Mouse (Mus musculus): ENCODE measurements at regions not wholly inside any gene's neighbourhood (a gene's known extent, or its start where the extent isn't known, plus 50 kb on each side); places are given as distances from the start of the nearest gene placed in this dataset.

- intact Hi-C loops (cut with DNase I), result no loop called here
- no peak for DNase-seq
Observed at GRCm38 (mm10) chr11:48178174-48178573, 189.4 kb upstream of the Sgcd start.

- intact Hi-C loops (cut with DNase I), result no loop called here
- no peak for DNase-seq
Observed at GRCm38 (mm10) chr11:48176451-48176850, 187.7 kb upstream of the Sgcd start.

GRCm38 (mm10) chr11:48152219-48152618 is 163.4 kb upstream of the Sgcd start:
- intact Hi-C loops (cut with DNase I), result no loop called here
- DNase-seq, result no peak

- intact Hi-C loops (cut with DNase I), result no loop called here
- DNase-seq, result no peak
Observed at GRCm38 (mm10) chr11:48133335-48133734, 144.6 kb upstream of the Sgcd start.

- no peak for DNase-seq
- intact Hi-C loops (cut with DNase I), result no loop called here
Observed at GRCm38 (mm10) chr11:48098063-48098462, 109.3 kb upstream of the Sgcd start.

- DNase-seq, result no peak
- intact Hi-C loops (cut with DNase I), result no loop called here
Observed at GRCm38 (mm10) chr11:48097455-48097854, 108.7 kb upstream of the Sgcd start.

- DNase-seq, result no peak
- intact Hi-C loops (cut with DNase I), result no loop called here
Observed at GRCm38 (mm10) chr11:48067072-48067471, 78.3 kb upstream of the Sgcd start.

- intact Hi-C loops (cut with DNase I), result no loop called here
- DNase-seq, result no peak
Observed at GRCm38 (mm10) chr11:48063719-48064118, 75.0 kb upstream of the Sgcd start.

- no peak for DNase-seq
Observed at GRCm38 (mm10) chr11:48061501-48061900, 72.7 kb upstream of the Sgcd start.

GRCm38 (mm10) chr11:48051156-48051866 is 62.5 kb upstream of the Sgcd start:
- intact Hi-C loops (cut with DNase I), result no loop called here
- no peak for DNase-seq

More at GRCm38 (mm10) chr11:48061501-48061900, 72.7 kb upstream of the Sgcd start:
- intact Hi-C loops (cut with DNase I), result no loop called here

- intact Hi-C loops (cut with DNase I), result no loop called here
Observed at GRCm38 (mm10) chr11:48048311-48048710, 59.5 kb upstream of the Sgcd start.

More at GRCm38 (mm10) chr11:48048311-48048710, 59.5 kb upstream of the Sgcd start:
- no peak for DNase-seq

Measured in gastrocnemius, postnatal 36 days (tissue).